Mouse (Mus musculus): Measurements from ENCODE around the gene Enpp6. TPM values are rescaled to one million over a fixed set of nuclear protein-coding genes. Genes with fewer than 3 reads are reported as not detected.

The Enpp6 gene
- polyA plus RNA-seq, 1 experiment from 2014 or later = 1.5 TPM

- Histone ChIP-seq H3K4me3 (ENCODE audit: low read length) (no peak overlapping the region), H3K27me3 (ENCODE audit: control insufficient read depth, insufficient read depth, low read length) (no peaks in the 10 kb centered on the region), H3K27ac (ENCODE audit: low read depth, low read length) (no peak overlapping the region), H3K36me3 (ENCODE audit: control insufficient read depth, insufficient read depth, low read length) (no peaks in the 10 kb centered on the region), H3K4me1 (ENCODE audit: control insufficient read depth, insufficient read depth, low read length) (no peaks in the 10 kb centered on the region), H3K9me3 (ENCODE audit: control insufficient read depth, low read length) (no peaks in the 10 kb centered on the region), H3K4me2 (replicated peaks; ENCODE audit: low read depth, low read length) (no peak overlapping the region), H3K9ac (ENCODE audit: low read depth, low read length) (no peak overlapping the region)
- no peak for ATAC-seq (ENCODE audit: low FRiP score, low TSS enrichment)
- 77% methylated on average over 11 of the region's 11 CpGs for whole genome bisulfite sequencing
Observed at GRCm38 (mm10) chr8:46984647-46985046, 2.0 kb upstream of the Enpp6 start.

GRCm38 (mm10) chr8:46988366-46988765 is 1.7 kb downstream of the Enpp6 start:
- no peak overlapping the region for H3K27ac ChIP-seq (ENCODE audit: low read depth, low read length)
- no peak overlapping the region for H3K4me2 ChIP-seq (replicated peaks; ENCODE audit: low read depth, low read length)
- ATAC-seq (ENCODE audit: low FRiP score, low TSS enrichment) = no peak
- H3K27me3 ChIP-seq (ENCODE audit: control insufficient read depth, insufficient read depth, low read length) = no peaks in the 10 kb centered on the region
- H3K36me3 ChIP-seq (ENCODE audit: control insufficient read depth, insufficient read depth, low read length) = no peaks in the 10 kb centered on the region
- H3K9ac ChIP-seq (ENCODE audit: low read depth, low read length) = no peak overlapping the region
- H3K4me3 ChIP-seq (ENCODE audit: low read length) = no peak overlapping the region
- 70% methylated on average over 6 of the region's 6 CpGs for WGBS
- no peaks in the 10 kb centered on the region for H3K4me1 ChIP-seq (ENCODE audit: control insufficient read depth, insufficient read depth, low read length)
- no peaks in the 10 kb centered on the region for H3K9me3 ChIP-seq (ENCODE audit: control insufficient read depth, low read length)

GRCm38 (mm10) chr8:46991081-46991480 is 4.4 kb downstream of the Enpp6 start:
- ATAC-seq (ENCODE audit: low FRiP score, low TSS enrichment) = no peak
- H3K36me3 ChIP-seq (ENCODE audit: control insufficient read depth, insufficient read depth, low read length) = no peaks in the 10 kb centered on the region
- no peak overlapping the region for H3K4me2 ChIP-seq (replicated peaks; ENCODE audit: low read depth, low read length)
- no peaks in the 10 kb centered on the region for H3K9me3 ChIP-seq (ENCODE audit: control insufficient read depth, low read length)
- no peak overlapping the region for H3K27ac ChIP-seq (ENCODE audit: low read depth, low read length)
- no peaks in the 10 kb centered on the region for H3K4me1 ChIP-seq (ENCODE audit: control insufficient read depth, insufficient read depth, low read length)
- H3K4me3 ChIP-seq (ENCODE audit: low read length) = no peak overlapping the region
- 57% methylated on average over 5 of the region's 5 CpGs for WGBS
- no peaks in the 10 kb centered on the region for H3K27me3 ChIP-seq (ENCODE audit: control insufficient read depth, insufficient read depth, low read length)
- H3K9ac ChIP-seq (ENCODE audit: low read depth, low read length) = no peak overlapping the region

DNA sequence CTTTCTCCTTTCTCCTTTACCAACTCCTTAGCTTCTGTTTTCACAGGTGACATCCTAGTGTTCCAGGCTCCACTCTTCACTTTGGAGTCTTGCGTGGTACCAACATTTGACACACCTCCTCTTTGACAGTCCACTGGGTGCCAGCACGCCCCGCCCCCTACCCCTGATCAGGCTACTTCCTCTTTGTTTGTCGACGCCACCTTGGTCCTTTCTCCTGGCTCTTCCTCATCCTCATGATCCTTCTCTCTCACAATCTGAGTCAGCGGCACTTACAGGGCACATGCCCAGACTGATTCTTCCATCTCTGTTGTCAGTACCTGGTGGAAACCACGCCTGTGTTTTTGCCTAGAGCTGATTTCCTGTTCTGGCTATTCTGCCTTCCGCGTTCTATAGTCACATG is 5.9 kb downstream of the Enpp6 start:
- Histone ChIP-seq H3K4me3 (ENCODE audit: low read length) (no peak overlapping the region), H3K9ac (ENCODE audit: low read depth, low read length) (no peak overlapping the region), H3K9me3 (ENCODE audit: control insufficient read depth, low read length) (no peaks in the 10 kb centered on the region), H3K27ac (ENCODE audit: low read depth, low read length) (no peak overlapping the region), H3K4me2 (replicated peaks; ENCODE audit: low read depth, low read length) (no peak overlapping the region), H3K36me3 (ENCODE audit: control insufficient read depth, insufficient read depth, low read length) (no peaks in the 10 kb centered on the region), H3K4me1 (ENCODE audit: control insufficient read depth, insufficient read depth, low read length) (no peaks in the 10 kb centered on the region), H3K27me3 (ENCODE audit: control insufficient read depth, insufficient read depth, low read length) (no peaks in the 10 kb centered on the region)
- ATAC-seq (ENCODE audit: low FRiP score, low TSS enrichment) = no peak
- WGBS = 91% methylated on average over 9 of the region's 9 CpGs

DNA sequence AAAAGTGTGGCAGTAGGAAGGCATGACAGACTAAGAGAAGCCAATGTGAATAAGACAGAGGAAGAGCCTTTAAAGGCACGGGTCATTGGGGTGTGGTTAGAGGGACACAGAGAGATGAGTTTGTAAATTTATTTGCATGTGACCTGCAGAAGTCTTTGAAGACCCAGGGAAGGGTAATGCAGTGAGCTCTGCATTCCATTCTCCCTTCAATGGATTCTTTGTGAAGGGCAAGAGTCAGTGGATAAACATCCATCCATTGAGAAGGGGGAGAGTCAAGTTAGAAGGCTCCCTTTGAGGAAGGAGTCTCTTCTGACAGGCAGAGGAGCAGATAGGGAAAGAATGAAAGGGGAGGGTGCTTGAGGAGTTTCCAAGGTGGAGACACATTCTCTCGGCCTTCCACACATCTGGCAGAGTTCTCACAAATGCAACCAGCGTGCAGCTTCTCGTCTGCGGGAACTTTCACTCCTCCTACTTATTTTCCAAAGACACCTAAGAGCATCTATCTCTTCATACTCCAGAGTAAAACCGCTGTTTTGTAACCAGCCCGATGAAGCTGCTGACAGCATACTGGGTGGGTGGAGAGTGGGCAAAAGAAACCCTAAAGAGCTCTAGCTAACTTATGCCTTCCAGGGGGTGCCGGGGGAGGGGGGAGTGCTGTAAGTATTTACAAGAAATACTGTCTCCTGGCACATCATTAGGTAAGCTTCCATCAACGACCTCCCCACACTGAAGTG is 9.4 kb downstream of the Enpp6 start:
- Histone ChIP-seq H3K27me3 (ENCODE audit: control insufficient read depth, insufficient read depth, low read length) (no peaks in the 10 kb centered on the region), H3K36me3 (ENCODE audit: control insufficient read depth, insufficient read depth, low read length) (no peaks in the 10 kb centered on the region), H3K9ac (ENCODE audit: low read depth, low read length) (no peak overlapping the region), H3K27ac (ENCODE audit: low read depth, low read length) (no peak overlapping the region), H3K4me3 (ENCODE audit: low read length) (no peak overlapping the region), H3K4me1 (ENCODE audit: control insufficient read depth, insufficient read depth, low read length) (no peaks in the 10 kb centered on the region), H3K4me2 (replicated peaks; ENCODE audit: low read depth, low read length) (no peak overlapping the region), H3K9me3 (ENCODE audit: control insufficient read depth, low read length) (no peaks in the 10 kb centered on the region)
- no peak for ATAC-seq (ENCODE audit: low FRiP score, low TSS enrichment)
- WGBS = 67% methylated on average over 9 of the region's 9 CpGs

- no peaks in the 10 kb centered on the region for H3K36me3 ChIP-seq (ENCODE audit: control insufficient read depth, insufficient read depth, low read length)
- H3K4me2 ChIP-seq (replicated peaks; ENCODE audit: low read depth, low read length) = no peak overlapping the region
- no peak overlapping the region for H3K9ac ChIP-seq (ENCODE audit: low read depth, low read length)
- no peak overlapping the region for H3K4me3 ChIP-seq (ENCODE audit: low read length)
- no peak for ATAC-seq (ENCODE audit: low FRiP score, low TSS enrichment)
- no peaks in the 10 kb centered on the region for H3K27me3 ChIP-seq (ENCODE audit: control insufficient read depth, insufficient read depth, low read length)
- H3K27ac ChIP-seq (ENCODE audit: low read depth, low read length) = no peak overlapping the region
- no peaks in the 10 kb centered on the region for H3K4me1 ChIP-seq (ENCODE audit: control insufficient read depth, insufficient read depth, low read length)
- no peaks in the 10 kb centered on the region for H3K9me3 ChIP-seq (ENCODE audit: control insufficient read depth, low read length)
- 86% methylated on average over 5 of the region's 5 CpGs for WGBS
Observed at GRCm38 (mm10) chr8:47005676-47006075, 19.0 kb downstream of the Enpp6 start.

DNA sequence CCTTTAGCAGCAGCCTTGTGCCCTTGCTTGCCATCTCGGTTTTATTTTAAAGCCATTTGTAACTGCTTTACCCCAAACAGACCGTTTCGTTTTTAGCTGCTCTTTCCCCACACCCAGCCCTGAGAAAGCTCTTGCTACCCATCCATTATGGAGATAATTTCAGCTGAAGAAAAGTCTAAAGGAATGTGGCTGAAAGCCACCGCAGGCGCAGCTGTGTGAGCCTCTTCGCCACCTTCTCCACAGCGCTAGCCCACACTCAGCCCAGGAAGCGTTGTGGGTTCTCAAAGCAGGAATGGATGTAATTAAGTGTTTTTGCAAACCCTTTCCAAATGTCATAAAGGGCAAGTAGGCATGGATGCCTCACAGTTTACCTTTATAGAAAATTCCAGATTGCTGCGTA is 20.1 kb downstream of the Enpp6 start:
- no peaks in the 10 kb centered on the region for H3K27me3 ChIP-seq (ENCODE audit: control insufficient read depth, insufficient read depth, low read length)
- no peak for ATAC-seq (ENCODE audit: low FRiP score, low TSS enrichment)
- no peak overlapping the region for H3K9ac ChIP-seq (ENCODE audit: low read depth, low read length)
- no peak overlapping the region for H3K4me3 ChIP-seq (ENCODE audit: low read length)
- H3K27ac ChIP-seq (ENCODE audit: low read depth, low read length) = no peak overlapping the region
- no peaks in the 10 kb centered on the region for H3K9me3 ChIP-seq (ENCODE audit: control insufficient read depth, low read length)
- H3K4me1 ChIP-seq (ENCODE audit: control insufficient read depth, insufficient read depth, low read length) = no peaks in the 10 kb centered on the region
- no peak overlapping the region for H3K4me2 ChIP-seq (replicated peaks; ENCODE audit: low read depth, low read length)
- 71% methylated on average over 9 of the region's 9 CpGs for WGBS
- H3K36me3 ChIP-seq (ENCODE audit: control insufficient read depth, insufficient read depth, low read length) = no peaks in the 10 kb centered on the region

DNA sequence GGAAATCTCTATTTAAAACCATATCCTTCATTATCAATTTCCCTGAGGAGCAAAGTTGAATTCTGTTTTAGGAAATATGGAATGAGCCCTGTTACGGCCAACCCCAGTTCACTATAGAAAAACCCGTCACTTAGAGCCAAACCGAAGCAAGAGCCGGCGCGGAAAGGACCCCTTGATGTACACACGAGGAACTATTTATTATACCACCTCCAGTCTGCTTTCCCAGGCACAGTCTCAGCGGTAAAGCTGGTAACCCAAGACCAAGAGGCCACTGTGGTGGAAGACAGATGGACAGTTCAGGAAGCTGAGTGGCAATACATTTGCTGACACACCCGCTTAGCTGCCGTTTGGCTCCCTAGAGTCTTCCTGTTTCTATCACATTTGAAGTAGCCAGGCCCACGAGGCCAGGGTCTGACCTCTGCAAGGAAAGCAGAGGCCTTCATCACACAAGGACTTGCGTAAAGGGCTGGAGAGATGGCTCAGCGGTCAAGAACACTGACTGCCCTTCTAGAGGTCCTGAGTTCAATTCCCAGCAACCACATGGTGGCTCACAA is 21.6 kb downstream of the Enpp6 start:
- Histone ChIP-seq H3K4me2 (replicated peaks; ENCODE audit: low read depth, low read length) (no peak overlapping the region), H3K27me3 (ENCODE audit: control insufficient read depth, insufficient read depth, low read length) (no peaks in the 10 kb centered on the region), H3K4me3 (ENCODE audit: low read length) (no peak overlapping the region), H3K36me3 (ENCODE audit: control insufficient read depth, insufficient read depth, low read length) (no peaks in the 10 kb centered on the region), H3K4me1 (ENCODE audit: control insufficient read depth, insufficient read depth, low read length) (no peaks in the 10 kb centered on the region), H3K27ac (ENCODE audit: low read depth, low read length) (no peak overlapping the region), H3K9ac (ENCODE audit: low read depth, low read length) (no peak overlapping the region; the same call in 1 of the 2 replicates), H3K9me3 (ENCODE audit: control insufficient read depth, low read length) (no peaks in the 10 kb centered on the region)
- ATAC-seq (ENCODE audit: low FRiP score, low TSS enrichment) = no peak
- 41% methylated on average over 13 of the region's 13 CpGs for WGBS

DNA sequence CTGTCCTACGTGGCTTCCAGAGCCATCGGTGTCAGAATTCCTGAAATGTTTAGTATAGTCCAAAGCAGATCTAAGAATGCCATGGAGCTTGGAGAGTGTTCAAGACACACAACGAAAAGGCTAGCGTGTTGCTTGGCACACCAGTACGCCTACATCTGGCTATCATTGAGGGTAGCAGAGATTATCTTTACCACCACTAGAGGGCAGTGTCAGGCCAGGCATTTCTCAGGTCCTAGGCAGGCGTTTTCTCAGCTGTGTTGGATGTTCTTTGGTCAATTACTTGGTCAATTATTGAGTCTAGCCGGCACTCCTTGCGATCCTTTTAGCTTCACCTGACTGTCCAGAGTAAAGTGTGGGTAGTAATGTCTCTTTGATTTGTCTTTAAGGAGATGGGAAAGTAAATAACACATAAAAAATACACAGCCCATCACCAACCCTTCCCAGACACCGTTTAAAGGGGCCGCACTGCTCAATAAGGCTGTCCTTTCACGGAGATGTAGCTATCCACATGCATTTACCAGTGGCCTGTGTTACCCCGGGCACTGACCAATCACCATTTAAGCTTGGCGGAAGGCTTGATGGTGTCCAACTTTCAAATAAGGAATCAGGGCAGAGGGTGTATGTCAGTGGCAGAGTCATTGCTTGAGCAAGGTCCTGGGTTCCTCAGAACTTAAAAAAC is 29.7 kb downstream of the Enpp6 start:
- H3K4me3 ChIP-seq (ENCODE audit: low read length) = no peak overlapping the region
- H3K27me3 ChIP-seq (ENCODE audit: control insufficient read depth, insufficient read depth, low read length) = no peaks in the 10 kb centered on the region
- H3K36me3 ChIP-seq (ENCODE audit: control insufficient read depth, insufficient read depth, low read length) = no peaks in the 10 kb centered on the region
- no peak overlapping the region for H3K4me2 ChIP-seq (replicated peaks; ENCODE audit: low read depth, low read length)
- no peaks in the 10 kb centered on the region for H3K4me1 ChIP-seq (ENCODE audit: control insufficient read depth, insufficient read depth, low read length)
- no peak overlapping the region for H3K27ac ChIP-seq (ENCODE audit: low read depth, low read length)
- peak; percentile 72; the same call in 1 of the 2 replicates for ATAC-seq (ENCODE audit: low FRiP score, low TSS enrichment)
- no peak overlapping the region for H3K9ac ChIP-seq (ENCODE audit: low read depth, low read length)
- no peaks in the 10 kb centered on the region for H3K9me3 ChIP-seq (ENCODE audit: control insufficient read depth, low read length)
- 40% methylated on average over 13 of the region's 13 CpGs for WGBS

All from kidney, embryonic 14.5 days (tissue).